Mouse (Mus musculus): Measurements from ENCODE around the gene Hddc3. TPM values are rescaled to one million over a fixed set of nuclear protein-coding genes. Genes with fewer than 3 reads are reported as not detected.

Hddc3 gene
- polyA plus RNA-seq, 1 experiment: 20.4 TPM

GRCm38 (mm10) chr7:80343270-80344018 is 540 bp downstream of the Hddc3 start:
- 24% methylated on average over 19 of the region's 19 CpGs for WGBS
- DNase-seq: no peak
- H3K4me1 ChIP-seq (ENCODE audit: control insufficient read depth, insufficient read depth, low read length): peaks cover 7% of the 10 kb centered on the region; the same call in 1 of the 2 replicates
- TF ChIP-seq CTCF (IDR thresholded peaks at IDR 0.05; ENCODE audit: insufficient read depth, low read length) (no peak), POLR2A (IDR thresholded peaks at IDR 0.05; ENCODE audit: borderline replicate concordance, extremely low read depth, low read depth, low read length) (no peak)
- H3K4me3 ChIP-seq (replicated peaks; ENCODE audit: extremely low read depth, low read depth, low read length): peak overlapping the region; percentile 96

- TF ChIP-seq POLR2A (IDR thresholded peaks at IDR 0.05; ENCODE audit: borderline replicate concordance, extremely low read depth, low read depth, low read length) (no peak), CTCF (IDR thresholded peaks at IDR 0.05; ENCODE audit: insufficient read depth, low read length) (no peak)
- H3K4me1 ChIP-seq (ENCODE audit: control insufficient read depth, insufficient read depth, low read length): peaks cover 3% of the 10 kb centered on the region; the same call in 1 of the 2 replicates
- no peak overlapping the region for H3K4me3 ChIP-seq (replicated peaks; ENCODE audit: extremely low read depth, low read depth, low read length)
- 84% methylated on average over 9 of the region's 9 CpGs for WGBS
- no peak for DNase-seq
Observed at GRCm38 (mm10) chr7:80346173-80346572, 3.3 kb downstream of the Hddc3 start.

- H3K4me1 ChIP-seq (ENCODE audit: control insufficient read depth, insufficient read depth, low read length): peaks cover 3% of the 10 kb centered on the region; the same call in 1 of the 2 replicates
- TF ChIP-seq POLR2A (IDR thresholded peaks at IDR 0.05; ENCODE audit: borderline replicate concordance, extremely low read depth, low read depth, low read length) (no peak), CTCF (IDR thresholded peaks at IDR 0.05; ENCODE audit: insufficient read depth, low read length) (no peak)
Observed at GRCm38 (mm10) chr7:80346830-80347229, 3.9 kb downstream of the Hddc3 start.

GRCm38 (mm10) chr7:80347670-80348586 is 5.0 kb downstream of the Hddc3 start:
- Histone ChIP-seq H3K4me1 (ENCODE audit: control insufficient read depth, insufficient read depth, low read length) (peaks cover 3% of the 10 kb centered on the region; the same call in 1 of the 2 replicates), H3K4me3 (replicated peaks; ENCODE audit: extremely low read depth, low read depth, low read length) (no peak overlapping the region)
- no peak for TF ChIP-seq POLR2A (IDR thresholded peaks at IDR 0.05; ENCODE audit: borderline replicate concordance, extremely low read depth, low read depth, low read length)
- TF ChIP-seq CTCF (IDR thresholded peaks at IDR 0.05; ENCODE audit: insufficient read depth, low read length): no peak
- DNase-seq: no peak
- WGBS: 56% methylated on average over 13 of the region's 13 CpGs

More at GRCm38 (mm10) chr7:80346830-80347229, 3.9 kb downstream of the Hddc3 start:
- WGBS: 65% methylated on average over 5 of the region's 5 CpGs
- DNase-seq: no peak
- no peak overlapping the region for H3K4me3 ChIP-seq (replicated peaks; ENCODE audit: extremely low read depth, low read depth, low read length)

- no peak for TF ChIP-seq POLR2A (IDR thresholded peaks at IDR 0.05; ENCODE audit: borderline replicate concordance, extremely low read depth, low read depth, low read length)
- no peaks in the 10 kb centered on the region for H3K4me1 ChIP-seq (ENCODE audit: control insufficient read depth, insufficient read depth, low read length)
- no peak overlapping the region for H3K4me3 ChIP-seq (replicated peaks; ENCODE audit: extremely low read depth, low read depth, low read length)
- no peak for DNase-seq
- 77% methylated on average over 2 of the region's 2 CpGs for WGBS
Observed at GRCm38 (mm10) chr7:80350808-80351207, 7.9 kb downstream of the Hddc3 start.

GRCm38 (mm10) chr7:80352920-80353319 is 10.0 kb downstream of the Hddc3 start:
- TF ChIP-seq POLR2A (IDR thresholded peaks at IDR 0.05; ENCODE audit: borderline replicate concordance, extremely low read depth, low read depth, low read length) (no peak), CTCF (IDR thresholded peaks at IDR 0.05; ENCODE audit: insufficient read depth, low read length) (no peak)
- 94% methylated on average over 8 of the region's 8 CpGs for WGBS
- DNase-seq: no peak
- Histone ChIP-seq H3K4me1 (ENCODE audit: control insufficient read depth, insufficient read depth, low read length) (no peaks in the 10 kb centered on the region), H3K4me3 (replicated peaks; ENCODE audit: extremely low read depth, low read depth, low read length) (no peak overlapping the region)

- 89% methylated on average over 13 of the region's 13 CpGs for WGBS
- no peak overlapping the region for H3K4me3 ChIP-seq (replicated peaks; ENCODE audit: extremely low read depth, low read depth, low read length)
- TF ChIP-seq CTCF (IDR thresholded peaks at IDR 0.05; ENCODE audit: insufficient read depth, low read length): no peak
- TF ChIP-seq POLR2A (IDR thresholded peaks at IDR 0.05; ENCODE audit: borderline replicate concordance, extremely low read depth, low read depth, low read length): no peak
- no peaks in the 10 kb centered on the region for H3K4me1 ChIP-seq (ENCODE audit: control insufficient read depth, insufficient read depth, low read length)
- no peak for DNase-seq
Observed at GRCm38 (mm10) chr7:80356351-80356750, 13.4 kb downstream of the Hddc3 start.

GRCm38 (mm10) chr7:80357156-80357555 is 14.3 kb downstream of the Hddc3 start:
- no peak overlapping the region for H3K4me3 ChIP-seq (replicated peaks; ENCODE audit: extremely low read depth, low read depth, low read length)
- no peak for TF ChIP-seq CTCF (IDR thresholded peaks at IDR 0.05; ENCODE audit: insufficient read depth, low read length)
- no peak for TF ChIP-seq POLR2A (IDR thresholded peaks at IDR 0.05; ENCODE audit: borderline replicate concordance, extremely low read depth, low read depth, low read length)
- WGBS: 83% methylated on average over 8 of the region's 8 CpGs
- no peaks in the 10 kb centered on the region for H3K4me1 ChIP-seq (ENCODE audit: control insufficient read depth, insufficient read depth, low read length)
- no peak for DNase-seq

- no peak overlapping the region for H3K4me3 ChIP-seq (replicated peaks; ENCODE audit: extremely low read depth, low read depth, low read length)
- 77% methylated on average over 4 of the region's 4 CpGs for WGBS
- TF ChIP-seq CTCF (IDR thresholded peaks at IDR 0.05; ENCODE audit: insufficient read depth, low read length): no peak
- TF ChIP-seq POLR2A (IDR thresholded peaks at IDR 0.05; ENCODE audit: borderline replicate concordance, extremely low read depth, low read depth, low read length): no peak
- no peak for DNase-seq
- no peaks in the 10 kb centered on the region for H3K4me1 ChIP-seq (ENCODE audit: control insufficient read depth, insufficient read depth, low read length)
Observed at GRCm38 (mm10) chr7:80358039-80358438, 15.1 kb downstream of the Hddc3 start.
